Mouse (Mus musculus) brain, embryonic 14.5 days (tissue): Measurements from ENCODE around the gene Pbx2.

Experiments used
- CTCF ChIP-seq: fragments of 200-500 bp; IDR thresholded peaks from 2 replicates; pipeline ENCODE4 v1.5.1; 2012; ENCODE audit warnings: inconsistent platforms, mild to moderate bottlenecking, moderate library complexity, borderline replicate concordance; ENCODE audit not compliant: insufficient read depth, insufficient read length; ENCODE audit errors: extremely low read depth
- POLR2A ChIP-seq: fragments of 200-500 bp; IDR thresholded peaks from 2 replicates; pipeline ENCODE4 v1.6.1; 2012; ENCODE audit warnings: mild to moderate bottlenecking, inconsistent platforms, borderline replicate concordance; ENCODE audit not compliant: poor library complexity, insufficient read depth, insufficient read length, severe bottlenecking; ENCODE audit errors: extremely low read depth

GRCm38 (mm10) chr17:34629221-34629751, 38.2 kb downstream of the Pbx2 start, which contains the start of gene Prrt1:
- TF ChIP-seq CTCF (no peak), POLR2A (no peak)
